Mouse (Mus musculus): ENCODE measurements at regions not wholly inside any gene's neighbourhood (a gene's known extent, or its start where the extent isn't known, plus 50 kb on each side); places are given as distances from the start of the nearest gene placed in this dataset.

DNA sequence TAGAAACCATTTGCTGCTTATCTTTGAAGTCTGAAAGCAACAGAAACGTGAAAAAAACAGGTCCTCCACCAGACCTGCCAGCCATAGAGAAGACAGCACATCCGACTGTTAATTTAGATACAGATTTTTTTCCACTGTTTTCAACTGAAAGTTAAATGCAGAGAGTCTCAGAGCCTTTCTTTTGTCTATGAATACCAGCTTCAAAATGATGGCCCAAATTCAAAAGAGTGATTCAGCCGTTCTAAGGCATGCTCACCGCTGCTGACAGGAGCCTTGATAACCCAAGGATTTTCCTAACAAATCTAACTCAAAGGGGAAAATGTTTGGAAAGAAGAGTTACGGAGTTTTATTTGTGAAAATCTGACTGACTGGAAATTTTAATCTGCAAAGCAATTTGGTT is 207.1 kb upstream of the Gcfc2 start:
- intact Hi-C loops (cut with DNase I) = no loop called here
- DNase-seq (ENCODE audit: low spot score in 2 of 2) = no peak

DNA sequence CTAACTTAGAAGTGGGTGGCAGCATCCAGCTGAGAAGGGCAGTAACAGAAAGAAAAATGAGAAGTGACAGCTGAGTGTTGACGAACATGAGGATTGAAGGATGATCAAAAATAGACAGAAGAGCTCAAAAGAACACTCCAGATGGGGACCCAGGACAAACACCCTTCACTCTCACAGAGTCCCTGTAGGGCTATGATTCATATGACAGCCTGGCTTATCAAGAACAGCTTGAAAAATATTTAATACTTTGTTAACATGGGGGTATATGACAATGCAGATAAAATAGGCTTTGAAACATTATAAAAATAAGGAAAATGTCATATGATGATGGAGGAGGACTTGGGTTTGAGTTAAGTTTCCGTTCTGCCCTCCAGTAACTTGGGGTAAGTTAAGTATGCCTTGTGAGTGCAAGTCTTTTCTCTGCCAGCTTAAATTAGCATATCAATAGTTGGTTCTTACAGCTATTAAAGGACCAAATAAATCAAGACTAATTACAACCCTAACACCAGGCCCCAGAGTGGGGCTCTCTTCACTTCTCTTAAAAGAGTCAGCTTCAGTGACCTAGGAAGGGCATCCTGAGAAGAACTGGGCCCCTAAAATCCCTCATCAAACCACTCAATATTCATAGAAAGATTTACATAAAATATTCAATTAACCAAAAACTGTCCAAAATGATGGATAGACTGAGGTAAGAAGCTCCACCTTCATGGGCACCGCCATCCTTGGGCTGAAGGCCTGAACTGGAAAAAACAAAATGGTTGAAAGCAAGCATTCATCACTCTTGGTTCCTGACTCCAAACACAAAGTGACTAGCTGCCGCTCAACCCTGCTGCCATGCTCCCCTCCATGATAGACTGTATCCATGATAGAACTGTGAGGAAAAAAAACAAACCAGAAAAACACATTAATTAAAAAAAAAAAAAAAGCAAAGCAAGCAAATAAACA is 198.6 kb upstream of the Gcfc2 start:
- no peak for DNase-seq (ENCODE audit: low spot score in 2 of 2)
- intact Hi-C loops (cut with DNase I) = no loop called here

DNA sequence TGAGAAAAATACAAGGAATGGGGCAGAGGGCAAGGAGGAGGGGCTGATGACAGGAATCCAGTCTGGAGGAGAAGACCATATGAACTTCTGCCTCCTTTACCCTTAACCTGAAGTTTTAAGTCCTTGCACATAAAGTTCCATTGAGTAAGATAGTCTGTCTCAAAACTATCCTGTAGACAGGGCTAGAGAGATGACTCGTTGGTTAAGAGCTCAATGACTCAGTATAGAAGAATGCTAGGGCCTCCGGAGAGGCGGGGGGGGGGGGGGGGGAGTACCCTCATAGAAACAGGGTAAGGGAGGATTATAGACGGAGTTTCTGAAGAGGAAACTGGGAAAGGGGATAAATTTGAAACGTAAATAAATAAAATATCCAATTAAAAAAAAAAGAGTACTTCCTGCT is 191.8 kb upstream of the Gcfc2 start:
- no peak for DNase-seq (ENCODE audit: low spot score in 2 of 2)
- intact Hi-C loops (cut with DNase I) = no loop called here

DNA sequence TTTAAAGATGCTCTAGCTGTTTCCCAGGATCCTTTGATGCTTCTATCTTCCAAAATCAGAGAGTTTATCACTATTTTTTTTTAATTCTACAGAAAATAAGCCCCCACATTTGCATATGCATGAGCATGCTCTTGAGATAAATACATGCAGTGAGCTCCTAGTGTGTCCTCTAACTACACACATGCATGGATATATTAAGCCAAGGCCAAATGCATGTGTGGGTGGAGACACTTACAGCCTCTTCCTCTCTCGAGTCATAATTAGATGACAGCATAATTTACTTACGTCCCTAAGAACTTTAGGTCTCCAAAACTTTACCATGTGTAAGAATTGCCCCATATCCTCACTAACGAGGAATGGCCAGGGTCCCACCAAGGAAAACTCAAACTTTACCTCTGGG is 189.9 kb upstream of the Gcfc2 start:
- intact Hi-C loops (cut with DNase I) = no loop called here
- no peak for DNase-seq (ENCODE audit: low spot score in 2 of 2)

DNA sequence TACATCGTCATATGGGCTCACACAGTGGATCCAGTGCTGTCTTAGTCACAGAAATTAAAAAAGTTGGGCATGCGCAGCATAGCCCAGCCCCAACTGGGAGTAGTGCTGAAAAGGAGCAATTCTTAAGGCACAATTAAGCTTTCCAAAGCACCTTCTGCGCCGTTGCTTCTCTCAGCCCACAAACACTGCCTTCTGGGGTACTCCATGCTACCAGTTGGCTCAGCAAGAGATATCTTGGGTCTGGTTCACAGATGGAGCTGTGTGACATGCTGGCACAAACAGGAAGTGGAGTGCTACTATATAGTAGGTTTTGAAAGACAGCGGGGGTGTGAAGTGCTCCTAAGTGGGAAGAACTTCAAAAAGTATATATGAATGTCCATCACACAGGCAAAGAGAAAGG is 185.0 kb upstream of the Gcfc2 start:
- intact Hi-C loops (cut with DNase I) = no loop called here
- peak; percentile 42 to 64 for DNase-seq (ENCODE audit: low spot score in 2 of 2)

DNA sequence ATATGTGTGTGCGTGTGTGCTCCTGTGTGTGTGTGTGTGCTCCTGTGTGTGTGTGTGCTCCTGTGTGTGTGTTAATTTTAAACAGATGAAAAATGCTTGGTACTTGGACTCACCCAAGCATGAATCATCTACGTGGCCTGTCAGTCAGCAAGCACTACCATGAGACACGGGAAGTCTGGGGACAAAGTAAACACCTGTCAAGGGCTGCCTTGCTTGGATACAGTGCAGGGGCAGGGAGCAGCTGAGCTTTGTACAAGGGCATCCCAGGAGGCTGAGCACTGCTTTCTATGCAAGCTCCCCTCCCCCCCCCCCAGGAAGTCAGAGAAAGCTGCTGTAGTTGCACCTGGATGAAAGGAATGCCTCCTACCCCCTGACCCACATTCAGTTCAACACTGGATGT is 173.8 kb upstream of the Gcfc2 start:
- no peak for DNase-seq (ENCODE audit: low spot score in 2 of 2)
- intact Hi-C loops (cut with DNase I) = no loop called here

DNA sequence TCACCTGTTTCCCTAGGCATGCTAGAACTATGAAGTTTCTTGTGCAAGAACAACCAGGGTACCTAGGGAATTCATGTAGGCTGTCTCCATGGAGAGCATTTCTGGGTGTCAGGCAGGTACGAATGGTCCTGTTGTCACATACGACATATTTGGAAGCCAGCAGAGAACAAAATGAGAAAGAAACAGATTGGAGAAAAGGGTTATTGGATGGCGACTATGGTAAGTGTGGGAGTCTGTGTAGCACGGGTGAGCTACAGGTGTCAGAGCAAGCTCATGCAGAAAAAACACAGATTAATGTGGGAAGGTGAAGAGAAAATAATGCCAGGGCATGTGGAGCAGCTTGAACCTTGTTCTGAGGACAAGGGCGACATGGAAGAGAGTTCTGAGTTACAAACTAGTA is 171.8 kb upstream of the Gcfc2 start:
- DNase-seq (ENCODE audit: low spot score in 2 of 2) = no peak
- intact Hi-C loops (cut with DNase I) = no loop called here

DNA sequence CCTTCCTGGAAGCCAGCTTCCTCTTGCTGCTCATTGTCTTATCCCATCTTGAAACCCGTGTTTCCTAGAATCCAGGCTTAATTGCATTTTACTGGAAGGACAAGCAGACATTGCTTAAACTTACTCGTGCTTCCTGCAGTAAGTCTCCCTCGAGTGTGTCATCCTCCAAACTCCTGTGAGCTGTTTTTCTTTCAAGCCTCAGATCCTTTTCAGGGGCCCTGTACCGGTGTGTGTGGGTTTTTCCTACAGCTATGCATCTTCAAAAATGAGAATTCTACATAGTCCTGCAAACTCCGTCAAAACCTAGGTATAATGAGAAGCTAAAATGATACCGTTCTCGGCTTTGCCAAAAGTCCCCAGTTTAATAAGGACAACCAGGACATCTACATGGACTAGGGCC is 167.2 kb upstream of the Gcfc2 start:
- DNase-seq (ENCODE audit: low spot score in 2 of 2) = no peak
- intact Hi-C loops (cut with DNase I) = no loop called here

DNA sequence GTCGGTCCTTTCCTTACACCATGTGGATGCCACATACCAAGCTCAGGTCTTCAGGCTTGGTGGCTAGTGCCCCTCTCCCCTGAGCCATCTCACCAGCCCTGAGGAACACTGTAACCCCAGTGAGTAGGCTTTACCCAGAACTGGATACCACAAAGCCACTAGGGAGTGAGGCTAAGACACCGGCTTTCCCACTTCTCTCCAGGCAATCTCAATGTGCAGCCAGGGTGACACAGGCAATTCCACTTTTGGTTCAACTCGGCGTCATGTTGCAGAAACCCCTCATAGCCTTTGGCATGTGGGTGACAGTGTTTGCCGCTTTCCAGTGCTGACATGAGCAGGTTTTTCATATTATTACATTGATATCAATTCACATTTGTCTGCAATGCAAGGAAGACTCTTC is 164.6 kb upstream of the Gcfc2 start:
- intact Hi-C loops (cut with DNase I) = no loop called here
- no peak for DNase-seq (ENCODE audit: low spot score in 2 of 2)

DNA sequence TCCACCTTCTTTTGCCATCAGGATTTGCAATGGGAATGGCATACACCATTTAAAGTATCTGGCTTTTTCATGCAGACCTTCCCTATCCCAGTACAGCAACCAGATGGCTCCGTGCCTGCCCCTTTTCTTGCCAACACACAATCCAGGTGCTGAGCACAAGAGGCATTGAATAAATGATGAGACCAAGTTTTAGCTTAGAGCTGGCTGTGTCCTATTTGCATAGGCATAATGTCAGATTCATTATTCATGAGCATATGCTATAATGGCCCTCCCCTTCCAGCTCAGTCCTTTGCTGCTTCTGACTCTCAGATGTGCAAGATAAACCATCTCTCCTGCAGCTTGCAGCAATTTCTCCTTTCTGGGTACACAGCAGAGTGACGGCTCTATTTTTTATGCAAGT is 163.3 kb upstream of the Gcfc2 start:
- no peak for DNase-seq (ENCODE audit: low spot score in 2 of 2)
- intact Hi-C loops (cut with DNase I) = loop anchor here (10.0 kb wide), 1 partner anchor 345 kb away; no protein-coding TSS in a partner anchor

DNA sequence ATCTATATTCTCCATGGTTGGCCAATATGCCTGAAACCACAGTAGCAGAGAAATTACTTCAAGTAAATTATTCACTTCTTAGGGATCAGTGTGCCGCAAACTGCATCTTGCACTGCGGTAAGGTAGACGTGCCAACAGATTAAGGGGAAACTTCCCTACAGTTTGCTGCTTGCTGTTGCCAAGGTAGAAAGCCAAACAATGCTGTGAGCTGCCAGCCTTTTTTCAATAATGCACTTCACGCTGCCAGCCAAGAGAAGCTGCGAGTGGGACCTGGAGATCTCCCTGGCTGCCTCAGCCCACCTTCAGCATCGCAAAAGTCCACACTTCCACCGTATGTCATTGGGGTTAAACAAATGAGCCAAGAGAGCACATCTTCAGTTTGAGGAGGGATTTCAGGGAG is 157.6 kb upstream of the Gcfc2 start:
- no peak for DNase-seq (ENCODE audit: low spot score in 2 of 2)
- intact Hi-C loops (cut with DNase I) = loop anchor here (10.0 kb wide), 1 partner anchor 351 kb away; no protein-coding TSS in a partner anchor

DNA sequence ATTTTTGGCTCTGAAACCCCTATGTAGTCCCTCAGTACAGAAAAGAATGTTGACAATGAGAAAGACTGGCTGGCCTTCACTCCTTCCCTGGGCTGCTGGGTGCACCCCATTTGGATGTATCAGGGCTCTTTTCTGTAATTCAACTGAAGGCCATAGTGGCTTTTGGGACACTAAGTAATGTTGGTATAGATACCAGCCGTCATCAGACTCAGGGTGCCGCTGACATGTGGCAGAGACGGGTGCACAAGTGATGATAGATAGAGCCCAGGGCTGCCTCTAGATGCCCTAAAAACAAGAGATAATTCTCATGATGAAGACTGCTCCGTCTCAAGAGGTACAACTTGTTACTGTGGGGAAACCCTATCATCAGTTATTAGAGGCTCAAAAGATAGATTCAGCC is 156.7 kb upstream of the Gcfc2 start:
- no peak for DNase-seq (ENCODE audit: low spot score in 2 of 2)
- intact Hi-C loops (cut with DNase I) = loop anchor here (10.0 kb wide), 1 partner anchor 352 kb away; no protein-coding TSS in a partner anchor

DNA sequence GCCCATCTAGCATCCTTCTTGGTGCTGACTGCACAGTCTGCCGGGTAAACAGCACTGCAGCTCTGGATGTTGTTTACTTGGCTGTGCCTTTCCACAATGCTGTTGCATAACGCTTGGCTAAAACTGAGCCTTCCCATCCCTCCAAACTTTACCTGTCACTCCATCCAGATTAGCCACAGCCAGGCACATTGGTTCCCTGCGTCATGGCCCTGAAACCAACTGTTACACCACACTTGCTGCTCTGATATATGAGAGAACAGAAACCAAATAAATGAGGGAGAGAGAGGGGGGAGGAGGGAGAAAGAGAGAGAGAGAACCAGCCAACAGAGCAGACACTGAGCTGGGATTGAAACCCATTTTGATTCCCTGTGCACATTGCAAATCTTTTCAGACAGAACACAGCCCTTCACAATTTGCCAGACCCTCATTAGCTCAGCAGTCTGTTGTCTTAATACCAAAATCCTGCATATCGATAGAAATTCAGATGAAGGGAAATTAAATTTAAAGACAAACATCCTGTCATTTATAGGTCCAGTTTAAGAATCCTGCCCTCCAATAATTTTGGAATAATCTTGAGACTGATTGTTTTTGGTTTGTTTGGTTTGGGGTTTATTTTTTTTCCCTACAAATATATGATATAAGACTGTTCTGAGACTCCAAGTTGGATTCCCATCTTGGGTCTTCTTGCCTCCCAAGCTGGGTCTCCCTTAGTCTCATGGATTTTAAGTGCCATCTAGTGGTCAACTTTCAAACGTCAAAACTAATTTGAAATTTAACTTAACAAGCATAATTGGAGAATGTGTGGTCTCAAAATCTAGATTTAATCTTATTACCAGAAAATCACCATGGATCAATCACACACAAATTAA is 154.6 kb upstream of the Gcfc2 start:
- no peak for DNase-seq (ENCODE audit: low spot score in 2 of 2)
- intact Hi-C loops (cut with DNase I) = loop anchor here (10.0 kb wide), 1 partner anchor 354 kb away; no protein-coding TSS in a partner anchor

DNA sequence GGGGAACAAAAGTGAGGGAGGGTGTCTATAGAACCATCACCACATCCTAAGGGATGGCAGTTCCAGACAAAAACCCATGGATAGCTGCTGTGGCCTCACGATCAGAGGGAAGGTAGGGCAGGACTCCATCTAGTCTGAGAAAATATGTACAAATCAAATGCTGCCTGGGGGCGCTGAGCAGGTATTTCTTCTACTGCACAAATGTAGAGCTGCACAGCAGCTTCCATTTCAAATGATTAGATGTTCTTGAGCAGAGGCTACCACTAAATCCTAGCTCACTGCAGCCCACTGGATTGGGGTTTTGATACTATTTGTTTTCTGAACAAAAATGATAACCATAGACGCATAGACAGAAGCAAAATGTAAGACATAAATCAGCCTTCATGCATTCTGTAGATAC is 153.2 kb upstream of the Gcfc2 start:
- intact Hi-C loops (cut with DNase I) = no loop called here

DNA sequence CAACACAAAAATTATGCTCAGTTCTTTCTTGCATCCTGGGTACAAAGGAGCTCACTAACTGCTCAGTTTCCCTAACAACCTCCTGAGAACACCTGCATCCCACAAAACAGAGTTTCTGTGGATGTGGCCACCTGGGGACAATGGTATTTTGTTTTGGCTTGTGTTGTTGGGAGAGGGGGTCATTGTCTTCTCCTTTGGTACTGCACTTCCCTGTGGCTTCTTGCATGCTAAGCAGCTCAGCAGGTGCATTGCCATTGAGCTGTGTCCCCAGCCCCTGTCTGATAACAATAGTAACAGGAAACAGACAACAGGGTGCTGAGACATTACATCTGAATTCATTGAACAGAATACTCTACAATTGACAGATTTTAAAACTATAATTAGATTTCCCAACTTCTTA is 151.6 kb upstream of the Gcfc2 start:
- DNase-seq (ENCODE audit: low spot score in 2 of 2) = no peak
- intact Hi-C loops (cut with DNase I) = no loop called here

More for the DNA sequence above, 153.2 kb upstream of the Gcfc2 start:
- DNase-seq (ENCODE audit: low spot score in 2 of 2) = no peak

DNA sequence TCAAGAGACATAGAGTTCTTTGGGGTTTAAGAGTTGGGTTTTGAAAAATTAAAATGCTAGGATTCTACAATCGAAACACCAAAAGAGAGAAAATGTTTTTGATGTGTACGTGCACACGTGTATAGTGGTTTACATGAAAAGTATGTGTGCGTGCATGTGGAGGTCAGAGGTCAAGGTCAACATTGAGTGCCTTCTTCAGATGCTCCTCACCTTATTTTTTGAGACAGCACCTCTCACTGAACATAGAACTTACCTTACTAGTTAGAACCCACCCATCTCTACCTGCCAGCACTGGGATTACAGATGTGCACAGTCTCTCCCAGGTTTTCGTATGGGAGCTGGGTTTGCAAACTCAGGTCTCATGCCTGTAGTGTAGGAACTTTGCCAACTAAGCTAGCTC is 141.3 kb upstream of the Gcfc2 start:
- intact Hi-C loops (cut with DNase I) = no loop called here
- no peak for DNase-seq (ENCODE audit: low spot score in 2 of 2)

DNA sequence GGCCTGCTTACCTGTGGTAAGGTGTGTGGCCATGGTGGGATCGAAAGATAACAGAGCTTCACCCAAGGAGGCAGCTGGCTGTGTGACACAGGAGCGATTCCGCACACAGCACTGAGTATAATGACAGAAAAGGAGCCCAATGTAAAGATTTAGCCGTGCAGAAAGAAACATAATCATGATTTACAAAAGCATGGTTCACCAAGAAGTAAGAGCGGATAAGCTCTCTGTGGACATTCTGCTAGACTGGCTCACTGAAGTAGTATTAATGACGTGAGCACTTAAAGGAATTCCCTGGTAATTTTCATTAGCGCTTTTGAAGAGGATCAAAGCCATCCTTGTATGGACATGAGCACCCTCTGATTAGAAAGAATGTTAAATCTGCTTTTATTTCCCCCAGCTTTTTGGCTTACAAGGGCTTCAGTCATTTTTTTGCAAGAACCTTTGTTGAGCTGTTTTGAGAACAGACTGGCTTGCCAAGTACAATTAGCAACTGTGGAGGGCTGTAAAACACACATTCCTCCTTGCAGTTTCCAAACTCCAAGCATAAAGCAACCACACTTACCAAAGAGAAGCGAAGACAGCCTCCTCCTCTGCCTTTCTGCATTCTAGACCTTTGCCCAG is 140.5 kb upstream of the Gcfc2 start:
- intact Hi-C loops (cut with DNase I) = no loop called here
- no peak for DNase-seq (ENCODE audit: low spot score in 2 of 2)

DNA sequence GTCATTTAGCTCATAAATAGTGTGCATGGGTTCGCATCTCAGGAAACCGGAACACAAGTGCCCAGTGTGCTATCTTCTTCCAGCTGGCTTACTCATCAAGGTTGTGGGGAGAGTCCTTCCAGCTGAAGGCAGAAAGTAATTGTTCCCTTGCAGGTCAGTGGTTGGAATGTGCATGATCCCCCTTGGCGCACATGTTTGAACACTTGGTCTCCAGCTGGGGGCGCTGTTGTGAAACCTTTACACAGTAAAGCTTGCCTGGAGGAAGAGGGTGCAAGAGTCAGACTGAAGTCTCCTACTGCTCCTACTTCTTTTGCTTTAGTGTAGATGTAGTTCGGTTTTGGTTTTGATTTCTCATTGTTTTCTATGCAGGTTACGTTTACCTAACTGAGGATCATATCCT is 128.2 kb upstream of the Gcfc2 start:
- intact Hi-C loops (cut with DNase I) = no loop called here

DNA sequence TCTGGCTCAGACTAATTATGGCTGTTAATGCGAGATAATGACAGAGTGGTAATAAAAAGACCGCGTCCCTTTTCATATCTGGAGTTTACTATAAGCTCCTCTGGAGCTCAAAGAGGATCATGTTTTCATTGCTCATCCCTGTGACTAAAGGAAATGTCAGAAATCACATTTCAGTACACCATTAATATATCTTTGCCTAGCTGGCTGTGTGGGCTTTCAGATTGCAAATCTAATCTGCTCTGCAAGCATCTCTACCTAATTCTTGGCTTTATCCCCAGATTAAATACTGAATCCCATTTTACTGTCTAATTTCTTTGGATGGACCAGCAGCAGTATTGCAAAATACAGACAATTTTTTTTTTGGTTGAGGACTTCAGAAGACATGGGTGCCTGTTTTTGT is 122.6 kb upstream of the Gcfc2 start:
- DNase-seq (ENCODE audit: low spot score in 2 of 2) = no peak
- intact Hi-C loops (cut with DNase I) = no loop called here

More for the DNA sequence above, 128.2 kb upstream of the Gcfc2 start:
- no peak for DNase-seq (ENCODE audit: low spot score in 2 of 2)

DNA sequence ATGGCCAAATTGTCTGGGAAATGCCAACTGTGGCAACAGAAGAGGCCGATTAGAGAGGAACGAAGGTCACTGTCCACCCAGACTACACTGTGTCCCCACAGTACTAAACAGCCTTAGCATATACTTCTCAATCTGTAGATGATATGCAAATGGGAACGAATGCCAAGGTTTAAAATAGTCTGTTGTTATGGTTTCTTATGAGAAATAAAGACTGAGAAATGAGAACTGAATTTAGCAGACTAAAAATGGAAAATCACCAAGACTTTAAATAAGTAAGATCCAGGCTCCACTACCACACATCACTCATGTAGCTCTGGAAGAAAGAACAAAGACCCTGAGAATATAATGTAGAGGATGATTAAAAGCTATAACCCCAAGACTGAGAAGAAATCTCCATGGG is 121.7 kb upstream of the Gcfc2 start:
- DNase-seq (ENCODE audit: low spot score in 2 of 2) = no peak
- intact Hi-C loops (cut with DNase I) = no loop called here

Data from left cerebral cortex, postnatal 36 days (tissue).